21 mouse cellular contexts compared by ENCODE assay signal in genomic region chr13:24536531-24537167, GRCm38 (mm10). TPM values are rescaled to one million over a fixed set of nuclear protein-coding genes. Genes with fewer than 3 reads are reported as not detected.
DNase-seq lines count a peak whose midpoint lies in the region; ATAC-seq lines count a peak whose summit lies in the region.
"Had no signal": no experiment of that assay in that cellular context is flagged by ENCODE, and none has a peak within 500 bp of the region (broad histone marks: within the 10 kb centered on the region; RNA-seq: fewer than 3 reads in every experiment).

No protein-coding gene starts in this region.

- peak; percentile 74 for ATAC-seq in inflammation-experienced regulatory T-cells, adult 6 months
- ATAC-seq in megakaryocyte-erythroid progenitor cell, adult 5-6 weeks (replicated peaks; ENCODE audit: low FRiP score, low TSS enrichment, poor library complexity, severe bottlenecking), result no peak
- ATAC-seq: forebrain, embryonic 13.5 days; liver, embryonic 12.5 days; midbrain, embryonic 13.5 days had no signal

- peak; percentile 37 for DNase-seq in adrenal gland, adult 8-10 months
- DNase-seq in adrenal gland, adult 18-20 months (ENCODE audit: low spot score in 2 of 2), result no peak
- peak; percentile 84 for DNase-seq in 3T3-L1 (ENCODE audit: low read depth, low spot score)
- DNase-seq in NIH3T3 (ENCODE audit: low read depth), result peak; percentile 51
- no peak for DNase-seq in thymus, postnatal 25 days
- DNase-seq: cerebellum, adult 2 months; cerebellum, postnatal 25 days; embryo, embryonic 11 days; gastrocnemius, adult 2 months; kidney, adult 18-20 months; kidney, postnatal 4 days; lung, adult 18-20 months; lung, postnatal 10 days; retina, postnatal 1 day; right cerebral cortex, postnatal 25 days; thymus, adult 2 months had no signal

RNA-seq across cellular contexts. Expression of gene Ripor2, which starts 45.3 kb away (rescaled TPM):
- 1 to 10 TPM; 4.1 to 7.3 (median 5.4) TPM for total RNA-seq in adrenal gland, adult 8-10 months (2022)
- total RNA-seq in adrenal gland, adult 18-20 months (2021), result 1 to 10 TPM; 3.7 to 3.8 TPM
- 100 to 1,000 TPM; 199 to 236 (median 232) TPM for polyA plus RNA-seq in inflammation-experienced regulatory T-cells, adult 6 months (2017; shearing (Covaris generic))
- total RNA-seq in megakaryocyte-erythroid progenitor cell, adult 5-6 weeks (2014; fragmentation: Nextera tagmentation), result 34.1 and 50.0 TPM in 2 replicates
- total RNA-seq in megakaryocyte-erythroid progenitor cell, adult 5-6 weeks (2017), result 24.7 and 32.6 TPM in 2 replicates

Comparison
In these comparisons a context has a peak if more than half of its experiments do, and no peak if none do; other contexts are left out.
1. DNase-seq: peak in adrenal gland, adult 8-10 months (single experiment), 3T3-L1 (single experiment) and NIH3T3 (single experiment); none in adrenal gland, adult 18-20 months (0 of 2) and thymus, postnatal 25 days (single experiment).